Mouse (Mus musculus): ENCODE measurements around the gene Strap.
"Not testable (repeated sequence)": the region's sequence is repeated elsewhere in the genome, so short reads cannot be mapped to it uniquely, and the experiment has no call there.

Gene Strap

GRCm38 (mm10) chr6:137734846-137735609 is at the start of gene Strap:
Strap (plus strand) TSS chr6:137735078.
- DNase-seq (ENCODE audit: low read depth, low spot score): peak; percentile 95

GRCm38 (mm10) chr6:137687667-137688066 is 47.2 kb upstream of the Strap start:
- no peak for DNase-seq (ENCODE audit: low read depth, low spot score)

GRCm38 (mm10) chr6:137688079-137688478 is 46.8 kb upstream of the Strap start:
- DNase-seq (ENCODE audit: low read depth, low spot score): no peak

DNA sequence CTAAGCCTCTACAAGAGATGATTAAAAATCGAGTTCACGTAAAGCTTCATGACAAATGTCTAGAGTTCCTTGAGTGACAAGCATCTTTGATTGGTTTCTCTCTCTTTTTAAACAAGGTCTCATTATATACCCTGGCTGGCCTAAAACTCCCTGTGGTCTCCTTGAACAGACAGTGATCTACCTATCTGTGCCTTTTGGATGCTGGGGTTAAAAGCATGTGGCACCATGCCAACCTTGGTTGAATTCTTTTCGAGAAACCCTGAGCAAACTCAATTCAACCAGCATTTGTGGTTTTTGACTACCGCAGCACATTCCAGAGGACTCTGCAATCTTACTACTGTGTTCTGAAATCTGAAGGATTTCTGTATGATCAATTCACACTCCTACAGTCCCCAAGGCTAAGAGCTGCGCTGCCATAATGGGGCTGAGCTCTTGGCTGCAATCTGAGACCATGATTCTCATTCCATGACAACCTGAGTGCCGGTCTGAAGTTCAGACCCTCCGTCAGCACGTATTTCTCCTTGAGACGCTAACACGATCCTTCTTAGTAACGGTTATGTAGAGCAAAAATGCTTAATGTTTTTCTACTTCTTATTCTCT is 46.3 kb upstream of the Strap start:
- no peak for DNase-seq (ENCODE audit: low read depth, low spot score)

DNA sequence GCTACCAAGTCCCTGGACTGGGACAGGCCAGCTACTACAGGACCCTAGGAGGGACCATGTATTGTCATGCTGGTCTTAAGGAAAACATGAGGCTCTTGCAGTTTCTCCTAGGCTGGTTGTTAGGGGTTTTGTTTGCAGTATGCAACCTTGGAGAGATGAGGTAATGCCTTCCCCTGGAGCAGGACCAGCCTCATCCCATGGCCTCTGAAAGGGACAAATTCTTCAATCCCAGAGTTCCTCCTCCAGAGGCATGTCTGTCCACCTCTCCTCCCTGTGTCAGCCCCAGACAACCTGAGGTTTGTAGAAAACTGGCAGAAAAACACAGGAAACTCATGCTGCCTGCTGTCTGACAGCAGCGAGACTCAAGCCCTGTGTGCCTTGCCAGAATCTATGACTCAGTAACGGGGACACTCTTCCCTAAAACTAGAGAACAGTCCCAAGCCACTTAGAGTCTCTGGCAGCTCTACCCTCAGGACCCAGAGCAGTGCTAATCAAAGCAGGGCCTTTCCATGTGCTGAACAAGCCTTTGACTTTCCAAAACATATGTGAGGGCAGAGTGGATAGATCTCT is 44.2 kb upstream of the Strap start:
- no peak for DNase-seq (ENCODE audit: low read depth, low spot score)

- DNase-seq (ENCODE audit: low read depth, low spot score): no peak
Measured at GRCm38 (mm10) chr6:137694310-137694709, 40.6 kb upstream of the Strap start.

GRCm38 (mm10) chr6:137695046-137695445 is 39.8 kb upstream of the Strap start:
- DNase-seq (ENCODE audit: low read depth, low spot score): no peak

GRCm38 (mm10) chr6:137696445-137697204 is 38.3 kb upstream of the Strap start:
- DNase-seq (ENCODE audit: low read depth, low spot score): no peak

GRCm38 (mm10) chr6:137699434-137699833 is 35.4 kb upstream of the Strap start:
- no peak for DNase-seq (ENCODE audit: low read depth, low spot score)

DNA sequence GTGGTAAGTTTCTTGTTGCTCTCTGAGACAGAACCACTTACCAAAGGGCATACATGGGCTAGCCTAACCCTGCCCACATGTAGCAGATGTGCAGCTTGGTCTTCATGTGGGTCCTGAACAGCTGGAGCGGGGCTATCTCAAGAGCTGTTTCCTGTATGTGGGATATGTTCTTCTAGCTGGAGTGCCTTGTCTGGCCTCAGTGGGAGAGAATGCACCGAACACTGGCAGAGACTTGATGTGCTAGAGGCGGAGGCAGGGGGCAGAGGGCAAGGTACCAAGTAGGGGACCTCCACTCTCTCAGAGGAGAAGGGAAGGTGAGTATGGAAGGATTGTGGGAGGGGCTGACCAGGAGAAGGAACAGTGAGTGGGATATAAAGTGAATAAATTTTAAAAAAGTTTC is 32.7 kb upstream of the Strap start:
- DNase-seq (ENCODE audit: low read depth, low spot score): no peak

DNA sequence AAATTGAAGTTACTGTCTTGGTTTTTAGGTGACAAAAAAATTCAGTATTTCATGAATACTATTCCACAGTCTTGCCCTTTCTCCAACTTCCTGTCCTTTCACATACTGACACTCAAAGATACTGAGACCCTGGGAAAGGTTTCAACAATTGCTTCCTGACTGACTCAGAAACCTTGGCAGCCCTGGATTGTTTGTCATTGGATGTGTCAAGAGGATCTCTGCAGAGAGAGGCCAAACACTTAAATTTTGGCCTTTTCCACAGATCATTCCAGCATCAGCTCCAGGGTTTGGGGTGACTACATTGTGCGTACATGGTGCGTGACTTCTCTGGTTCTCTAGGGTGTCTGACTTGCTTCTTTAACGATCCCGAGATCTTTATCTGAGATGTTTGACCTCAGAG is 32.0 kb upstream of the Strap start:
- no peak for DNase-seq (ENCODE audit: low read depth, low spot score)

- no peak for DNase-seq (ENCODE audit: low read depth, low spot score)
Measured at GRCm38 (mm10) chr6:137703431-137703830, 31.4 kb upstream of the Strap start.

- DNase-seq (ENCODE audit: low read depth, low spot score): no peak
Measured at GRCm38 (mm10) chr6:137704300-137704939, 30.5 kb upstream of the Strap start.

DNA sequence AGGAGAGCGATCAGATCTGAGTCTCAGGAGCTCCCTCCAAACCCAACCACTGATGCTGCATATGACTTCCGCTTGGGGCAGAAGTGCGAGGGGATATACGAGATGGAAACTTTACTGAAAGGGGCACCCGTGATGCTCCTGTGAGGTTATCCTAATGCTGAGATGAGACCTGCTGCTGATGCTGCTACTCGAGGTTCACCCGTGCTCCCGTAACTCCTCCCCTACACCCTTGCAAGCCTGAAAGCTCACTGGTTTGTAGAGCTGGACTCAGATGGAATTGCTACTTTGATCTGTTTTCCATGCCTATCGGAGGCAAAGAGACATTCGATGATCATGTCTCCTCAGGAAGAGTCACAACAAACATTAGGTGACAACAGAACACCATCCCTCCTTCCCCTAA is 28.7 kb upstream of the Strap start:
- DNase-seq (ENCODE audit: low read depth, low spot score): no peak

DNA sequence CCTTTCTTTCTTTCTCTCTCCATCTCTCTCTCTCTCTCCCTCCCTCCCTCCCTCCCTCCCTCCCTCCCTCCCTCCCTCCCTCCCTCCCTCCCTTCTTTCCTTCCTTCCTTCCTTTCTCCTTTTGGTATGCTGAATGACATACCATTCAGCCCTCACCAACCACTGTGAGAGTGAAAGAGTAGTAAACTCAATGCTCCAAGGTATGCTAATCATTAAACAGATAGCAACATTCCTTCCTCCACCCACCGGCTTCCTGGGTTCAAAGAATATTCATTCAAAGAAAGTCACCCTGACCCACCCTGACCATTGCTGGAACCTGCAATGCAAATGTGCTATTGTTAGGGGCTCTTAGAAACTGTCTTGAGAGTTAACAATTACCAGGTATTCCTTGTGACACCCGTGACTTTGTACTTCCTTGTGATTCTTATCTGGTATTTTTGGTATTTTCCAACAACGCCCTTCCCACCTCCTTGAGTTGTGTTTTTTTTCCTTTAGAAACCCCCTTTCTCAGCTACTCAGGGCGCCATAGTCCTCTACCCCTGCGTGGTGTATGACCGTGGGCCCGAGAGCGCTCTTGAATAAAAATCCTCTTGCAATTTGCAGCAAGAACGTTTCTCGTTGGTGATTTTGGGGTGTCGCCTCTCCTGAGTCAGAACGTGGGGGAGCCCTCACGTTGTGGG is 26.0 kb upstream of the Strap start:
- not testable (repeated sequence) for DNase-seq (ENCODE audit: low read depth, low spot score)

GRCm38 (mm10) chr6:137710179-137711037 is 24.5 kb upstream of the Strap start:
- DNase-seq (ENCODE audit: low read depth, low spot score): no peak

GRCm38 (mm10) chr6:137712654-137713309 is 22.1 kb upstream of the Strap start:
- DNase-seq (ENCODE audit: low read depth, low spot score): no peak

- peak; percentile 85 for DNase-seq (ENCODE audit: low read depth, low spot score)
Measured at GRCm38 (mm10) chr6:137713310-137713664, 21.6 kb upstream of the Strap start.

DNA sequence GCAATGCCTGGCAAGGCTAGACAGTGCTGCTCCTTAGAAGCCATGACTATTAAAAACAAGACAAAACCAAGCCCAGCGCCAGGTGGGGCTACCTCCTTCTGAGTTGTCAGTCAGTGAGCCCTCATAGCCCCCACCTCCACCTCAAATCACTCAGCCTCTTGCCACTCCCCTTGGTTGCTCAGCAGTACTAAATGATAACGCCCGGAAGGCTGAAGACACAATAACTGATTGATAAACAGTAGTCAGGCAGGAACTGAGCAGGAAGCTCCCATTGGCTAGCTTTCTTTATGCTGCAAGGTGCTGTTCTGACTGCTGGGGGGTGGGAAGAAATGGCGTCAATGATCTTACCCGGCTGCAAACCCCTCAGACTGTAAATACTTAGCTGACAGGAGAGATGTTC is 18.1 kb upstream of the Strap start:
- no peak for DNase-seq (ENCODE audit: low read depth, low spot score)
